ENCODE assay signal across 19 mouse cellular contexts in genomic region chrX:61134592-61134991, GRCm38 (mm10). TPM values are rescaled to one million over a fixed set of nuclear protein-coding genes. Genes with fewer than 3 reads are reported as not detected.
A peak's percentile ranks its signal among the peaks of the same experiment; 100 is the strongest.
DNase-seq lines count a peak whose midpoint lies in the region; ATAC-seq and TF ChIP-seq lines count a peak whose summit lies in the region.
"Had no signal": no experiment of that assay in that cellular context is flagged by ENCODE, and none has a peak within 500 bp of the region (broad histone marks: within the 10 kb centered on the region; RNA-seq: fewer than 3 reads in every experiment).

No protein-coding gene starts in this region.

- H3K4me1 ChIP-seq in kidney, postnatal 0 days (replicated peaks; ENCODE audit: insufficient read depth, low read length): no peaks in the 10 kb centered on the region
- H3K4me1 ChIP-seq in kidney, embryonic 14.5 days (ENCODE audit: control insufficient read depth, insufficient read depth, low read length): no peaks in the 10 kb centered on the region
- H3K4me1 ChIP-seq in midbrain, embryonic 16.5 days (ENCODE audit: control insufficient read depth, insufficient read depth, low read length): no peaks in the 10 kb centered on the region
- H3K4me1 ChIP-seq: forebrain, embryonic 13.5 days; heart, embryonic 12.5 days; megakaryocyte, embryonic 14.5 days; neural tube, embryonic 15.5 days had no signal

- no peak overlapping the region for H3K9ac ChIP-seq in kidney, postnatal 0 days (ENCODE audit: low read depth, low read length)
- no peak overlapping the region for H3K9ac ChIP-seq in kidney, embryonic 14.5 days (ENCODE audit: low read depth, low read length)
- no peak overlapping the region for H3K9ac ChIP-seq in midbrain, embryonic 16.5 days (ENCODE audit: low read depth, low read length)
- H3K9ac ChIP-seq: forebrain, embryonic 13.5 days; heart, embryonic 12.5 days; neural tube, embryonic 15.5 days had no signal

- peak; percentile 62; the same call in 1 of the 2 replicates for ATAC-seq in frontal cortex, adult (ENCODE audit: low TSS enrichment)
- no peak for ATAC-seq in kidney, postnatal 0 days (replicated peaks; ENCODE audit: low FRiP score, low read depth)
- no peak for ATAC-seq in kidney, embryonic 14.5 days (ENCODE audit: low FRiP score, low TSS enrichment)
- ATAC-seq in midbrain, embryonic 16.5 days: no peak
- ATAC-seq: forebrain, embryonic 13.5 days had no signal

- 67% methylated on average over 4 of the region's 4 CpGs for WGBS in kidney, postnatal 0 days
- 76% methylated on average over 4 of the region's 4 CpGs for WGBS in kidney, embryonic 14.5 days
- WGBS in midbrain, embryonic 16.5 days: 79% methylated on average over 4 of the region's 4 CpGs

- no peaks in the 10 kb centered on the region for H3K9me3 ChIP-seq in kidney, postnatal 0 days (replicated peaks; ENCODE audit: low read length)
- H3K9me3 ChIP-seq in kidney, embryonic 14.5 days (ENCODE audit: control insufficient read depth, low read length): no peaks in the 10 kb centered on the region
- H3K9me3 ChIP-seq in midbrain, embryonic 16.5 days (replicated peaks; ENCODE audit: control insufficient read depth, low read length, poor library complexity, severe bottlenecking): no peaks in the 10 kb centered on the region
- H3K9me3 ChIP-seq: forebrain, embryonic 13.5 days; heart, embryonic 12.5 days; megakaryocyte, embryonic 14.5 days; neural tube, embryonic 15.5 days had no signal

- peak; percentile 45 for TF ChIP-seq CTCF in kidney, postnatal 0 days (IDR thresholded peaks at IDR 0.05; ENCODE audit: low read depth)

- H3K4me3 ChIP-seq in kidney, postnatal 0 days (replicated peaks; ENCODE audit: low read depth, low read length): no peak overlapping the region
- H3K4me3 ChIP-seq in kidney, embryonic 14.5 days (ENCODE audit: low read length): no peak overlapping the region
- H3K4me3 ChIP-seq in midbrain, embryonic 16.5 days (ENCODE audit: low read depth, low read length): no peak overlapping the region
- H3K4me3 ChIP-seq: forebrain, embryonic 13.5 days; heart, embryonic 12.5 days; megakaryocyte, embryonic 14.5 days; neural tube, embryonic 15.5 days had no signal

- H3K36me3 ChIP-seq in kidney, postnatal 0 days (ENCODE audit: insufficient read depth, low read length): no peaks in the 10 kb centered on the region
- no peaks in the 10 kb centered on the region for H3K36me3 ChIP-seq in kidney, embryonic 14.5 days (ENCODE audit: control insufficient read depth, insufficient read depth, low read length)
- H3K36me3 ChIP-seq in midbrain, embryonic 16.5 days (ENCODE audit: control insufficient read depth, insufficient read depth, low read length): 0 out of 2 replicates have a peak, but pooled peaks cover 2% of the 10 kb centered on the region
- H3K36me3 ChIP-seq: heart, embryonic 12.5 days; neural tube, embryonic 15.5 days had no signal

- H3K4me2 ChIP-seq in kidney, postnatal 0 days (ENCODE audit: low read length): no peak overlapping the region
- no peak overlapping the region for H3K4me2 ChIP-seq in kidney, embryonic 14.5 days (replicated peaks; ENCODE audit: low read depth, low read length)
- H3K4me2 ChIP-seq in midbrain, embryonic 16.5 days (ENCODE audit: low read length): no peak overlapping the region
- H3K4me2 ChIP-seq: forebrain, embryonic 13.5 days; heart, embryonic 12.5 days; neural tube, embryonic 15.5 days had no signal

- no peaks in the 10 kb centered on the region for H3K27me3 ChIP-seq in kidney, postnatal 0 days (ENCODE audit: insufficient read depth, low read length)
- no peaks in the 10 kb centered on the region for H3K27me3 ChIP-seq in kidney, embryonic 14.5 days (ENCODE audit: control insufficient read depth, insufficient read depth, low read length)
- H3K27me3 ChIP-seq in midbrain, embryonic 16.5 days (ENCODE audit: control insufficient read depth, insufficient read depth, low read depth, low read length): no peaks in the 10 kb centered on the region
- H3K27me3 ChIP-seq: forebrain, embryonic 13.5 days; heart, embryonic 12.5 days; megakaryocyte, embryonic 14.5 days; neural tube, embryonic 15.5 days had no signal

- no peak overlapping the region for H3K27ac ChIP-seq in kidney, postnatal 0 days
- no peak overlapping the region for H3K27ac ChIP-seq in kidney, embryonic 14.5 days (ENCODE audit: low read depth, low read length)
- H3K27ac ChIP-seq in midbrain, embryonic 16.5 days (ENCODE audit: low read length): no peak overlapping the region
- H3K27ac ChIP-seq: forebrain, embryonic 13.5 days; neural tube, embryonic 15.5 days had no signal

- no peak for DNase-seq in frontal cortex, postnatal 10 days (ENCODE audit: low spot score in 2 of 2)
- no peak for DNase-seq in kidney, postnatal 0 days (ENCODE audit: low spot score)
- DNase-seq in 416B (ENCODE audit: low read depth) (peak; percentile 5), R1 (ENCODE audit: low read depth, low spot score) (peak; percentile 23)
- no peak for DNase-seq in right cerebral cortex, postnatal 36 days (ENCODE audit: low spot score in 2 of 2)
- DNase-seq: cerebellum, postnatal 36 days; gastrocnemius, postnatal 14 days; heart, postnatal 4 days had no signal

RNA-seq across cellular contexts. Expression of gene Cdr1, which starts 50.8 kb away (rescaled TPM):
- not detected in 2 replicates for polyA plus RNA-seq in kidney, postnatal 0 days (2015; fragmentation: Nextera tagmentation; extraction: Ambion mirVana)
- polyA plus RNA-seq in kidney, embryonic 14.5 days (2014; fragmentation: Nextera tagmentation; extraction: Ambion mirVana): not detected in 2 replicates
- polyA plus RNA-seq in midbrain, embryonic 16.5 days (2015; fragmentation: Nextera tagmentation; extraction: Ambion mirVana): not detected in 2 replicates
- polyA plus RNA-seq: forebrain, embryonic 13.5 days; heart, embryonic 12.5 days; large intestine, adult 2 months; limb, embryonic 14.5 days; lung, embryonic 16.5 days; neural tube, embryonic 15.5 days; small intestine, adult 2 months had no signal

Comparison
In these comparisons a context has a peak if more than half of its experiments do, and no peak if none do; other contexts are left out.
1. DNase-seq: peak in 416B (single experiment) and R1 (single experiment); none in frontal cortex, postnatal 10 days (0 of 2), kidney, postnatal 0 days (single experiment) and right cerebral cortex, postnatal 36 days (0 of 2).